Mouse (Mus musculus) intestine, embryonic 15.5 days (tissue): ENCODE measurements around the gene Catip. TPM values are rescaled to one million over a fixed set of nuclear protein-coding genes. Genes with fewer than 3 reads are reported as not detected.
A peak's percentile ranks its signal among the peaks of the same experiment; 100 is the strongest.
"Not testable (repeated sequence)": the region's sequence is repeated elsewhere in the genome, so short reads cannot be mapped to it uniquely, and the experiment has no call there.

Source experiments
- ATAC-seq: fragments of 200-750 bp; cut with Nextera tagmentation; 2 replicates; pipeline ENCODE4 v1.8.0; 2017; ENCODE audit warnings: moderate TSS enrichment, moderate library complexity
- H3K27ac ChIP-seq: fragments of 300-500 bp; sonication (generic); 2 replicates; pipeline ENCODE4 v1.5.1; 2015; ENCODE audit warnings: mild to moderate bottlenecking, inconsistent platforms
- H3K27me3 ChIP-seq: fragments of 300-500 bp; sonication (generic); replicated peaks from 2 replicates; pipeline ENCODE4 v1.6.1; 2015; ENCODE audit warnings: inconsistent platforms
- H3K36me3 ChIP-seq: fragments of 300-500 bp; sonication (generic); 2 replicates; pipeline ENCODE4 v1.6.1; 2015; ENCODE audit warnings: inconsistent platforms
- H3K4me1 ChIP-seq: fragments of 300-500 bp; sonication (generic); replicated peaks from 2 replicates; pipeline ENCODE4 v1.6.1; 2015; ENCODE audit warnings: inconsistent platforms
- H3K4me2 ChIP-seq: fragments of 300-500 bp; sonication (generic); replicated peaks from 2 replicates; pipeline ENCODE4 v1.6.1; 2015; ENCODE audit warnings: mild to moderate bottlenecking, inconsistent platforms
- H3K4me3 ChIP-seq: fragments of 300-500 bp; sonication (generic); replicated peaks from 2 replicates; pipeline ENCODE4 v1.5.1; 2015; ENCODE audit warnings: inconsistent platforms
- H3K9ac ChIP-seq: fragments of 300-500 bp; sonication (generic); 2 replicates; pipeline ENCODE4 v1.6.1; 2015; ENCODE audit warnings: inconsistent platforms
- H3K9me3 ChIP-seq: fragments of 300-500 bp; sonication (generic); 2 replicates; pipeline ENCODE4 v1.6.1; 2016; ENCODE audit warnings: inconsistent platforms
- WGBS: fragments of 180-500 bp; shearing (Covaris S2); methylation state at CpG from one replicate; pipeline ENCODE4 v1.1.7; 2015; 5-methylcytosine and 5-hydroxymethylcytosine counted together
- polyA plus RNA-seq: library from polyadenylated mRNA; unstranded; fragments of >200 nt; fragmentation: Nextera tagmentation; extraction: Ambion mirVana; gene quantifications from 2 replicates; pipeline ENCODE4 v1.2.1, GENCODE M21; 2015

The Catip gene
- 0.39 and 0.53 TPM in 2 replicates for polyA plus RNA-seq

DNA sequence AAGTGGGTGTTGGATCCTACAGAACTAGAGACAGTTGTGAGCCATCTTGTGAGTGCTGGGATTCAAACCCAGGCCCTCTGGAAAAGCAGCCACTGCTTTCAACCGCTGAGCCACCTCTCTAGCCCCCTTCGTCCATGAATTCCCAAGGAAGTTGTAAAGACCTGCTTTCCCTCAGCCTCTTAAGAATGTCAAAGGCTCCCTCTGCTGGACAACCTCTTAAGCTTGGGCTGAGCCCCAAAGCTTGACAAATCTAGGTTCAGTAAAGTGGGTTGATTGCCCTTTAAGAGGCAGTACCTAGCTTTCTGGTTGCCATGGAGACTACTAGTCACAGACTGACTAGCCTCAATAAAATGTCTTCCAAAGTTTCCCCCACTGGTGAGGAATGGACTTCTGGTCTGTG, at the start of gene Catip:
Catip (plus strand) TSS at position 297 of the 400 bp plus-strand sequence.
- H3K9me3 ChIP-seq: no peaks in the 10 kb centered on the region
- no peak within 1 kb of the TSS for H3K9ac ChIP-seq
- WGBS: 6% methylated on average over 2 of the region's 2 CpGs
- H3K27me3 ChIP-seq: no peaks in the 10 kb centered on the region
- no peak within 1 kb of the TSS for H3K4me3 ChIP-seq
- no peak within 1 kb of the TSS for H3K27ac ChIP-seq
- H3K36me3 ChIP-seq: no peaks in the 10 kb centered on the region
- H3K4me1 ChIP-seq: no peaks in the 10 kb centered on the region
- H3K4me2 ChIP-seq: no peak within 1 kb of the TSS
- ATAC-seq: peak; percentile 81

DNA sequence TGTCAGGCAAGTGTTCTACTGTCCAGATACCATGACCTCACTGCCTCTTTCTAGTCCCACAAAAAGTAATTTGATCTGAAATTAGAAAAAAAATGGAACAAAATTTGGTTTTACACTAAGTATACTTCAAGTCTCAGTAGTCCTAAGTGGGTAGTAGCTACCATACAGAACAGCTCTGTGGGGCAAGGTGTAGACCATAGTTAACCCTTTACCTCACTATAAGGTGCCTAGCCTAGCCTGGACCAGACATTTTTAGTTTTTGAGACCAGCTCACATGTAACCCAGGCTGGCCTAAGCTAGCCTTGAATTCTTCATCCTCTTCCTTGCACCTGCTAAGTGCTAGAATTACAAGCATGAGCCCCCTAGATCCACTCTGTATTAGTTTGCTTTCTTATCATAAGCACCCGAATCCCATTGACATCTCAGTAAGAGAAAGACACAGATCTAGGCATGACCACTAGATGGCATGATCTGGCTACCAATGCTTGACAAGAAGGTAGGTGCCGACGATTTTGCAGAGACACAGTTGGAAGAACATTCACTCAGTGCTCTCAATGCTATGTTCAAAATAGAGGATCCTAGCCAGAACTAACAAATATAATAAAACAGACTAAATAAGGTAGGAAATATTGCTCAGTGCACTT, 48.7 kb upstream of the Catip start:
- H3K4me2 ChIP-seq: no peak overlapping the region
- ATAC-seq: peak; percentile 64
- 2% methylated on average over 3 of the region's 3 CpGs for WGBS
- H3K27ac ChIP-seq: no peak overlapping the region
- H3K9ac ChIP-seq: no peak overlapping the region
- H3K4me3 ChIP-seq: no peak overlapping the region
- H3K4me1 ChIP-seq: peaks cover 9% of the 10 kb centered on the region; the same call in 1 of the 2 replicates
- no peaks in the 10 kb centered on the region for H3K36me3 ChIP-seq
- no peaks in the 10 kb centered on the region for H3K9me3 ChIP-seq
- H3K27me3 ChIP-seq: no peaks in the 10 kb centered on the region

DNA sequence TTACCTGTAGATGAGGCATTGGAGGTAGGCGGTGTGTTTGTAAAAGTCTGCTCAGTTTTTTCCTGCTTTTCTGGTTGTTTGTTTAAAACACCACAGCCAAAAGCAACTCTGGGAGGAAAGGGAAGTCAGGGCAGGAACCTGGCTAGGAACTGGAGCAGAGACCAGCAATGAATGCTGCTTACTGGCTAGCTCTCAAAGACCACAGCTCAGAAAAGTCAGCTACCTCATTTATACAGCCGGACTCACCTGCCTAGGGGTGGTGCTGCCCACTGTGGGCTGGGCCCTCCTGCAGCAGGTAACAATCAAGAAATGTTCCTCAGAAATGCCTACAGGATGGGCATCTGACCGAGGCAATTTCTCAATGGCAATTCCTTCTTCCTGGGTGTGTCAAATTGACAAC, 47.1 kb upstream of the Catip start:
- no peak overlapping the region for H3K4me3 ChIP-seq
- no peaks in the 10 kb centered on the region for H3K36me3 ChIP-seq
- H3K4me2 ChIP-seq: no peak overlapping the region
- H3K9me3 ChIP-seq: no peaks in the 10 kb centered on the region
- WGBS: 79% methylated on average over 3 of the region's 3 CpGs
- no peaks in the 10 kb centered on the region for H3K27me3 ChIP-seq
- no peak overlapping the region for H3K9ac ChIP-seq
- H3K4me1 ChIP-seq: peaks cover 3% of the 10 kb centered on the region; the same call in 1 of the 2 replicates
- ATAC-seq: no peak
- H3K27ac ChIP-seq: no peak overlapping the region

DNA sequence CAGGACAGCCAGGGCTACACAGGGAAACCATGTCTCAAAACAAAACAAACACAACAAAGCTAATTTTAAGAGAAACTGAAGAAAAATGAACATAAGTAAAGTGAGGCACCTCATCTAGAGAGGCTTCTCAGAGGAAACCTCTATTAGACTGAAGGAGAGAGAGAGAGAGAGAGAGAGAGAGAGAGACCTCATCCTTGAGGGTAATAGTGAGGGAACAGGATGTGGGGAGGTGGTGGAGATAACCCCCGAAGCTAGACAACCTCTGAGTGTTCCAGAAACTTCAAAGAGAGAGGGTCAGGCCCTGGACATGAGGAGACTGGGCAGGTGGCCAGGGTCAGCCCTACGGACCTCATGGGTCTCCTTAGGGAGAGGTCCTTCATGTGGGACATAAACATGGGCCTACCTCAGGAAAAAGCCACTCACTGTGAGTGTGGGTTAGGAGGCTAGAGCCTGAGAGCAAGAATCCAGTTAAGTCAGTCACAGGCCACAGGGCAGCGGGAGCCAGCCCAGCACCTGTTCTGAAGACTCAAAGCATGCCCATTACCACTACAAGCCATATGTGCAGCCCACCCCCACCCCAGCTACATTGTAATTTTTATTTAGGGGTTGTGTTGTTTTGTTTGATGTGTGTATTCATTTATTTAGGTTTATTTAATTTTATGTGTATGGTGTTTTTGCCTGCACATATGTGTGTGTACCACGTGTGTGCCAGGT, 45.6 kb upstream of the Catip start:
- H3K36me3 ChIP-seq: no peaks in the 10 kb centered on the region
- WGBS: 78% methylated on average over 4 of the region's 4 CpGs
- ATAC-seq: no peak
- H3K27me3 ChIP-seq: no peaks in the 10 kb centered on the region
- no peak overlapping the region for H3K4me3 ChIP-seq
- no peak overlapping the region for H3K27ac ChIP-seq
- H3K9ac ChIP-seq: no peak overlapping the region
- H3K9me3 ChIP-seq: no peaks in the 10 kb centered on the region
- H3K4me1 ChIP-seq: no peaks in the 10 kb centered on the region
- H3K4me2 ChIP-seq: no peak overlapping the region

DNA sequence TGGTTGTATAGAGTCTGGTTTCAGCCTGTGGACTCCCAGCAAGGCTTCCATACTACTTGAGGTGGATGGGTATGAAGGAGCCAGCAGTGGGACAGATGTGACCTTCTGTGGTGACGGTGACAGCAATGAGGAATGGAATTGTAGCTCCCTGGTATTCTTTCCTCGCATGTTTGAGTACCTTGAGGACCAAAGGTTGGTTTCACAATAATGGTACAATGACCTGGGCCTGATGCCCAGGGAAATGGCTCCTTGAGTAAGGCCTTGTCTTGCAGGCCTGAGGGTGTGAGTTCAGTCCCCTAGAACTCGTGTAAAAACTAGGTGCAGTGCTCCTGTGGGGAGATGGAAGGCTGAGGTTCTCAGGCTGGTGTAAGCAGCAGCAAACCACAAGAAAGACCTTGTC, 43.2 kb upstream of the Catip start:
- Histone ChIP-seq H3K4me2 (no peak overlapping the region), H3K9ac (no peak overlapping the region), H3K4me3 (no peak overlapping the region), H3K27me3 (no peaks in the 10 kb centered on the region), H3K36me3 (no peaks in the 10 kb centered on the region), H3K4me1 (no peaks in the 10 kb centered on the region), H3K9me3 (no peaks in the 10 kb centered on the region), H3K27ac (no peak overlapping the region)
- 88% methylated on average over 3 of the region's 3 CpGs for whole genome bisulfite sequencing
- no peak for ATAC-seq

DNA sequence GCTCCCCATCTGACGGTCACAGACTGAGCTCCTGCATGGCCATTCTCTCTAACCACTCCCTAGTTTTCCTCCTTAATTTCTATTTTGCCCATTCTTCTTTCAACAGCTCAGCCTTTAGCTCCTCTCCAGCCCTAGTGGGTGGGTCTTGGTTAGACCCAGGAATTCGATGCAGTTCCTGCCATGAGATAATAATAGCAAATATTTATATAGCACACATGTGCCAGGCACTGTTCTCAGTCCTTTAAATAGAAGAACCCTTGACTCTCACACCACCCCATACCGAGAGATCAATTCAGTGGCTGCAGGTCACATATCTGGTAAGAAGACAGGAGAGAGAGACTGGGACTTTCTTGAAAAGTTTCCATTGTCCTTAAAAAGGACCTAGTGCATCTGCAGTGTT, 40.5 kb upstream of the Catip start:
- WGBS: 41% methylated on average over 3 of the region's 3 CpGs
- Histone ChIP-seq H3K9me3 (no peaks in the 10 kb centered on the region), H3K4me2 (no peak overlapping the region), H3K27me3 (no peaks in the 10 kb centered on the region), H3K4me1 (no peaks in the 10 kb centered on the region), H3K36me3 (no peaks in the 10 kb centered on the region), H3K4me3 (no peak overlapping the region), H3K27ac (no peak overlapping the region), H3K9ac (no peak overlapping the region)
- 0 out of 2 replicates have a peak, but pooled peaks have one; percentile 28 for ATAC-seq

GRCm38 (mm10) chr1:74326916-74327315, 35.0 kb upstream of the Catip start:
- not testable (repeated sequence) for H3K9me3 ChIP-seq, H3K4me3 ChIP-seq, H3K27me3 ChIP-seq, H3K27ac ChIP-seq, H3K4me2 ChIP-seq, H3K36me3 ChIP-seq, H3K9ac ChIP-seq, ATAC-seq
- H3K4me1 ChIP-seq: peaks cover 12% of the 10 kb centered on the region
- WGBS: 77% methylated on average over 2 of the region's 2 CpGs

DNA sequence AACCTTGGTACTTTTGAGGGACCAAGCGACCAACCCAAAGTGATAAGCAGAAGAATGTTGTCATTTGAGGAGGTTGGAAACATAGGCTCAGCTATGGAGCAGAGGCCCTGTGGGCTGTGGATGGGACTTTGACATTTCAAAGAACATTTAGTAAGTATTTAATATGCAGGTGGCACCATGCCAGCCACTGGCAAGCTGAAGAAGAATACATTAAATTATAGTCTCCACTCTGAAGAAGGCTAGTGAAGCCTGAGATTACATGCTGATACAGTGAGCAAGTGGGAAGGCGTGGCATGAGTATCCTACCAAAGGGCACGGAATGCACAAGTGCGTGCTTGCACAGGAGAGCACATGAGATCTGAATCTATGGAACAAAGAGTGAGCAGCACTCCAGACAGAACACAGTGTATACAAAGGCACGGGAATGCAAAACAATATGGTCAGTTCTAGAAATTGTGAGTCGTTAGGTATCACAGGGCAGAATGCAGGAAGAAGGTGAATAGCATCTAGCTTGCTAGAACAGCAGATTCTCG, 31.9 kb upstream of the Catip start:
- Histone ChIP-seq H3K4me2 (no peak overlapping the region), H3K9ac (no peak overlapping the region), H3K27me3 (no peaks in the 10 kb centered on the region), H3K4me1 (peaks cover 20% of the 10 kb centered on the region), H3K36me3 (no peaks in the 10 kb centered on the region), H3K4me3 (no peak overlapping the region), H3K9me3 (no peaks in the 10 kb centered on the region), H3K27ac (peak overlapping the region; percentile 70)
- ATAC-seq: peak; percentile 16; the same call in 1 of the 2 replicates
- WGBS: 62% methylated on average over 7 of the region's 7 CpGs

DNA sequence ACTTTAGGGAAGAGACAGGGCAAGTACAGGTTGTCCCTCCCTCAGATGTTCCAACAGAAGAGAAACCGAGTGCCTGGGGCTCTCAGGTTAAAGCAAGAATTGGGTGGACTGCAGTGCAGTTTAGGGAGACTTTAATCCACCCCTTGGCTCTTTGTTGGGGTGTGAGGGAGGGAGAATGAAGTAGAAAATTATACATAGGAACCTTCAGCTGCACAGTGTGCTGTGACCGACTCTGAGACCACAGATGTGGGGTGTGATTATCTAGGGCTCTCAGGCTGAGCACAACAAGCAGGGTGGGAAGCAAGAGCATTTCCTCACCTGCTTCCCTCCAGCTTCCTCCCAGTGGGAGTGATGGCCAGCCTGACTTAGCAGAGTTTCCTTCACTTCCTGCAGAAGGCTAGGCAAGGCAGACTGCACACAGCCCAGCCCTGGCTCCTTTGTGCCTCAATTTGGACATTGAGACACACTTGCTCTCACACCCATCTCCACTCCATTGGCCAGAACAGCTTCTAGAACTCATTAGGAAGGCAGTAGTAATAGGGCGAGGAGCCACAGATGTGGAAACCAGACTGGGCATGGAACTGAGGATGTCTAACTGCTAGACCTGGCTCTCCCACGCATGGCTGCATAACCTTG, 30.7 kb upstream of the Catip start:
- ATAC-seq: no peak
- Histone ChIP-seq H3K27me3 (no peaks in the 10 kb centered on the region), H3K27ac (peak overlapping the region; percentile 70), H3K4me2 (no peak overlapping the region), H3K9me3 (no peaks in the 10 kb centered on the region), H3K4me1 (peaks cover 20% of the 10 kb centered on the region), H3K4me3 (no peak overlapping the region), H3K36me3 (no peaks in the 10 kb centered on the region), H3K9ac (no peak overlapping the region)
- 69% methylated on average over 4 of the region's 4 CpGs for WGBS

- H3K4me3 ChIP-seq: peak overlapping the region; percentile 56
These were observed 29.6 kb upstream of the Catip start for GRCm38 (mm10) chr1:74332241-74332763.

GRCm38 (mm10) chr1:74332930-74333329, 29.0 kb upstream of the Catip start:
- Histone ChIP-seq H3K9me3 (no peaks in the 10 kb centered on the region), H3K4me3 (peak overlapping the region; percentile 56), H3K27ac (peak overlapping the region; percentile 84), H3K4me2 (peak overlapping the region; percentile 87), H3K36me3 (no peaks in the 10 kb centered on the region), H3K4me1 (peaks cover 20% of the 10 kb centered on the region), H3K9ac (peak overlapping the region; percentile 50), H3K27me3 (no peaks in the 10 kb centered on the region)
- no peak for ATAC-seq
- 5% methylated on average over 9 of the region's 9 CpGs for WGBS

More at GRCm38 (mm10) chr1:74332241-74332763, 29.6 kb upstream of the Catip start:
- peak overlapping the region; percentile 84 for H3K27ac ChIP-seq
- H3K9ac ChIP-seq: peak overlapping the region; percentile 50
- ATAC-seq: peak; percentile 97
- H3K4me1 ChIP-seq: peaks cover 20% of the 10 kb centered on the region
- no peaks in the 10 kb centered on the region for H3K9me3 ChIP-seq
- H3K27me3 ChIP-seq: no peaks in the 10 kb centered on the region
- no peaks in the 10 kb centered on the region for H3K36me3 ChIP-seq
- WGBS: under 1% methylated on average over 36 of the region's 36 CpGs
- H3K4me2 ChIP-seq: peak overlapping the region; percentile 87

DNA sequence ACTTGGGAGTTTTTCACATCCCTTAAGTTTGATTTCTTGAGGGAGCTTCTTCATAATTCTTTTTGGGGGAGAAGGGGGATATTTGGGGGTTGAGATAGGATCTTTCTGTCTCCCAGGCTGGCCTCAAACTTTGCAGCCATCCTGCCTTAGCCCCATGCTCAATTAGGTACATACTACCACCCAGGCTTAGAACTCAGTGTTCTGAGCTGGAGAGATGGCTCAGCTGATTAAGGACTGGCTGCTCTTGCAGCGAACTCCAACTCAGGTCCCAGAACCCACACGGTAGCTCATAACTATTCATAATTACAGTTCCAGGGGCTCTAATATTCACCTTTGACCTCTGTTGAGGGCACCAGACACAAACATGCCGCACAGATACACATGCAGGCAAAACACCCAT, 27.3 kb upstream of the Catip start:
- peaks cover 20% of the 10 kb centered on the region for H3K4me1 ChIP-seq
- no peak overlapping the region for H3K27ac ChIP-seq
- 81% methylated on average over 3 of the region's 3 CpGs for WGBS

More for the DNA sequence above, 27.3 kb upstream of the Catip start:
- Histone ChIP-seq H3K9me3 (no peaks in the 10 kb centered on the region), H3K9ac (no peak overlapping the region), H3K36me3 (no peaks in the 10 kb centered on the region), H3K4me3 (no peak overlapping the region), H3K27me3 (no peaks in the 10 kb centered on the region), H3K4me2 (no peak overlapping the region)
- ATAC-seq: no peak
